Mouse (Mus musculus) heart, embryonic 14.5 days (tissue): ENCODE data around the gene Commd3. TPM values are rescaled to one million over a fixed set of nuclear protein-coding genes. Genes with fewer than 3 reads are reported as not detected.

Experiments
- ATAC-seq: fragments of 200-750 bp; cut with Nextera tagmentation; 2 replicates; pipeline ENCODE4 v1.8.0; 2017; ENCODE audit warnings: low read depth, moderate TSS enrichment; ENCODE audit not compliant: insufficient number of reproducible peaks, insufficient read depth, low FRiP score
- H3K27ac ChIP-seq, 2 experiments: fragments of 200-500 bp in 1 of 2; fragments of 300-500 bp in 1 of 2; sonication (generic) in 1 of 2; replicated peaks in 1 of 2; 2 replicates each; pipeline ENCODE4 v1.5.1; 2012 to 2014; ENCODE audit warnings: low read depth in 2 of 2, low read length in 2 of 2, control low read depth in 1 of 2, mild to moderate bottlenecking in 1 of 2, mixed read lengths in 1 of 2; ENCODE audit not compliant: control insufficient read depth in 1 of 2, insufficient read depth in 1 of 2
- H3K27me3 ChIP-seq: fragments of 300-500 bp; sonication (generic); 2 replicates; pipeline ENCODE4 v1.6.1; 2014; ENCODE audit warnings: mild to moderate bottlenecking, low read length, control low read depth; ENCODE audit not compliant: control insufficient read depth, insufficient read depth
- H3K36me3 ChIP-seq: fragments of 300-500 bp; sonication (generic); 2 replicates; pipeline ENCODE4 v1.6.1; 2014; ENCODE audit warnings: mild to moderate bottlenecking, control low read depth, low read length, mixed read lengths; ENCODE audit not compliant: control insufficient read depth, insufficient read depth
- H3K4me1 ChIP-seq, 2 experiments: fragments of 200-500 bp in 1 of 2; fragments of 300-500 bp in 1 of 2; sonication (generic) in 1 of 2; 2 replicates each; pipeline ENCODE4 v1.6.1; 2012 to 2014; ENCODE audit warnings: low read length in 2 of 2, control low read depth in 1 of 2, mixed read lengths in 1 of 2; ENCODE audit not compliant: control insufficient read depth in 2 of 2, insufficient read depth in 2 of 2
- H3K4me2 ChIP-seq: fragments of 300-500 bp; sonication (generic); 2 replicates; pipeline ENCODE4 v1.6.1; 2014; ENCODE audit warnings: mild to moderate bottlenecking, low read length
- H3K4me3 ChIP-seq, 2 experiments: fragments of 200-500 bp in 1 of 2; fragments of 300-500 bp in 1 of 2; sonication (generic) in 1 of 2; 2 replicates each; pipeline ENCODE4 v1.5.1; 2012 to 2014; ENCODE audit warnings: low read length in 2 of 2, mild to moderate bottlenecking in 2 of 2, control low read depth in 1 of 2, low read depth in 1 of 2, moderate library complexity in 1 of 2; ENCODE audit not compliant: control insufficient read depth in 1 of 2, insufficient read depth in 1 of 2
- H3K9ac ChIP-seq: fragments of 300-500 bp; sonication (generic); 2 replicates; pipeline ENCODE4 v1.6.1; 2014; ENCODE audit warnings: mild to moderate bottlenecking, low read length
- H3K9me3 ChIP-seq: fragments of 300-500 bp; sonication (generic); 2 replicates; pipeline ENCODE4 v1.6.1; 2016; ENCODE audit warnings: low read length, control low read depth; ENCODE audit not compliant: control insufficient read depth
- WGBS: fragments of 180-500 bp; shearing (Covaris S2); extraction: QIAGEN DNeasy Blood & Tissue Kit; methylation state at CpG from one replicate; pipeline ENCODE4 v1.1.7; 2014; 5-methylcytosine and 5-hydroxymethylcytosine counted together
- polyA plus RNA-seq: library from polyadenylated mRNA; unstranded; fragments of >200 nt; fragmentation: Nextera tagmentation; extraction: Ambion mirVana; gene quantifications from 2 replicates; pipeline ENCODE4 v1.2.1, GENCODE M21; 2014

The Commd3 gene
- polyA plus RNA-seq, result 206 TPM in 2 replicates

DNA sequence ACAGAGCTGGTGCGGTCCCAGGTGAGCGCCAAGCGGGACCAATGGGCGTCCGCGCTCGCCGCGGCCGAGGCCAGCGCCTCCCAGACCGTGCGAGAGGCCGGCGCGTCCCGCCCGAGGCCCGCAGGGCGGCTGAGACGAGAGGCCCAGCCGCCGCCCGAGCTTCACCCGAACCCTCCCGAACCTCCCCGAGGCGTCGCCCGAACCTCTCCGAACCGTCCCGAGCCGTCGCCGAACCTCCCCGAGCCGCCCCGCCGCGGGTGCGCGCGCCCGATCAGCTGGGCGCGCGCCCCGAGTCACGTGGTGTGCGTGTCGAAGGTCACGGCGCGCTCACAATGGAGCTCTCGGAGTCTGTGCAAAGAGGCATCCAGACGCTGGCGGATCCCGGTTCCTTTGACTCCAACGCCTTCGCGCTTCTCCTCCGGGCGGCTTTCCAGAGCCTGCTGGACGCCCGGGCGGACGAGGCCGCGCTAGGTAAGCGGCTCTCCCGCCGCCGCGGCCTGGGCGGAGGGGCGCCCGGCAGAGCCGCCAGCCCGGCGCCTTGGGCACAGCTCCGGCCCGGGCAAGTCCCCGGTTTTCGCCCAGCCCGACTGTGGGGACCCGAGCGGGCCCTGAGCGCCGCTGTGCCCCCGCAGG is at the start of gene Commd3:
Commd3 (plus strand) TSS at position 252 of the 633 bp plus-strand sequence.
- Histone ChIP-seq H3K9ac (peak within 1 kb of the TSS; percentile 99), H3K4me1 (peaks cover 0 to 2% of the 10 kb centered on the region in 2 experiments; a peak in 2 of 4 replicates), H3K4me2 (peak within 1 kb of the TSS; percentile 82), H3K27ac (peak within 1 kb of the TSS; percentile 93 to 98), H3K4me3 (peak within 1 kb of the TSS; percentile 84 to 92), H3K27me3 (peaks cover 5% of the 10 kb centered on the region; the same call in 1 of the 2 replicates), H3K36me3 (0 out of 2 replicates have a peak, but pooled peaks cover 4% of the 10 kb centered on the region), H3K9me3 (no peaks in the 10 kb centered on the region)
- peak; percentile 85 for ATAC-seq
- under 1% methylated on average over 90 of the region's 91 CpGs for WGBS

GRCm38 (mm10) chr2:18623219-18623618 is 49.0 kb upstream of the Commd3 start:
- Histone ChIP-seq H3K36me3 (no peaks in the 10 kb centered on the region), H3K9ac (no peak overlapping the region), H3K27me3 (no peaks in the 10 kb centered on the region; the same call in 1 of the 2 replicates), H3K4me2 (no peak overlapping the region), H3K9me3 (no peaks in the 10 kb centered on the region), H3K4me3 (no peak overlapping the region), H3K4me1 (no peaks in the 10 kb centered on the region), H3K27ac (no peak overlapping the region)
- WGBS, result 74% methylated on average over 10 of the region's 10 CpGs
- no peak for ATAC-seq

- Histone ChIP-seq H3K27me3 (no peaks in the 10 kb centered on the region), H3K9me3 (no peaks in the 10 kb centered on the region), H3K4me3 (no peak overlapping the region), H3K4me2 (no peak overlapping the region), H3K4me1 (peaks cover 0 to 2% of the 10 kb centered on the region in 2 experiments; a peak in 2 of 4 replicates), H3K9ac (no peak overlapping the region), H3K27ac (no peak overlapping the region), H3K36me3 (no peaks in the 10 kb centered on the region)
- WGBS, result 62% methylated on average over 5 of the region's 5 CpGs
- ATAC-seq, result no peak
These were observed 41.6 kb upstream of the Commd3 start for GRCm38 (mm10) chr2:18630547-18630946.

DNA sequence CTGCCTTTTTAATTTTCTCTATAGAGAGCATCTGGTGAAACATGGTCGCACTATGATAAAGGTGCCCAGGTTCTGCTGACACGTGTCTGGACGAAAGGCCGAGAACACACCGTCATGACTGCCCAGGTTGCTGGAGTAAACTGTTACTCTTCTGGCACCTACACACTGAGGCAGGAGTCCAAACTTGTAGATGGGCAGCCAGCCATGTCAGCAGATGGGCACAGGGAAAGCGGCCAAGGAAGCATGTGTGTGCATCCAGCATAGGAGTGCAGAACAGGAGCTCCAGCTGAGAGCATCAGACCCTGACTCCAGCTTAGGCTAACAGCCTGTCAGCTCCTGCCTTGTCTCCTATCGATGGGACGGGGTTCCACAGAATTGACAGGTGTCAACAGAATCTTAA is 37.1 kb upstream of the Commd3 start:
- ATAC-seq, result no peak
- Histone ChIP-seq H3K27me3 (no peaks in the 10 kb centered on the region), H3K27ac (no peak overlapping the region), H3K4me1 (no peaks in the 10 kb centered on the region), H3K9ac (no peak overlapping the region), H3K4me2 (no peak overlapping the region), H3K9me3 (0 out of 2 replicates have a peak, but pooled peaks cover 3% of the 10 kb centered on the region), H3K4me3 (no peak overlapping the region), H3K36me3 (no peaks in the 10 kb centered on the region)
- WGBS, result 85% methylated on average over 8 of the region's 8 CpGs

GRCm38 (mm10) chr2:18648563-18648962 is 23.6 kb upstream of the Commd3 start:
- Histone ChIP-seq H3K27me3 (no peaks in the 10 kb centered on the region), H3K36me3 (no peaks in the 10 kb centered on the region), H3K4me1 (no peaks in the 10 kb centered on the region), H3K4me3 (no peak overlapping the region), H3K9ac (no peak overlapping the region), H3K9me3 (no peaks in the 10 kb centered on the region), H3K27ac (no peak overlapping the region), H3K4me2 (no peak overlapping the region)
- no peak for ATAC-seq
- WGBS, result 73% methylated on average over 3 of the region's 4 CpGs

DNA sequence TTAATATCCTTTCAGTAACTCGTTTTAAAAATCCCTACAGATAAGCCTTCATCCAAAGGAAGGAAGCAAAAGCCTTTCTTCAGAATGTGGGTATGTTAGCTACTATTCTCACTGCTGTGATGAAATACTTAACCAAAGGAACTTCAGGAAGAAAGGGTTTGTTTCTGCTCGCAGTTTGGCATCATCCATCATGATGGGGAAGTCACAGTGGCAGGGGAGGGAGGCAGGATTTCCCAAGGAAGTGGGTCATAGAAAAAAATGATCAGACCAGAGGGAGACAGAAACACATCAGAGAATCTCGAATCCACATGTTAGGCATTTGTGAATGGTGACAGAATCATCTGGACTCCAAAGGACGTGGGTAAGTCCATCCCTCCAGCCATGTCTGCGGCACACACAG is 17.4 kb upstream of the Commd3 start:
- no peaks in the 10 kb centered on the region for H3K36me3 ChIP-seq
- H3K4me3 ChIP-seq, result no peak overlapping the region
- no peak overlapping the region for H3K27ac ChIP-seq
- H3K9me3 ChIP-seq, result no peaks in the 10 kb centered on the region
- no peak overlapping the region for H3K4me2 ChIP-seq
- 60% methylated on average over 5 of the region's 5 CpGs for WGBS
- H3K4me1 ChIP-seq, result no peaks in the 10 kb centered on the region
- no peak overlapping the region for H3K9ac ChIP-seq
- H3K27me3 ChIP-seq, result no peaks in the 10 kb centered on the region
- ATAC-seq, result no peak

GRCm38 (mm10) chr2:18664003-18664402 is 8.2 kb upstream of the Commd3 start:
- no peak for ATAC-seq
- Histone ChIP-seq H3K4me1 (no peaks in the 10 kb centered on the region), H3K9ac (no peak overlapping the region), H3K9me3 (no peaks in the 10 kb centered on the region), H3K27me3 (peaks cover 6% of the 10 kb centered on the region; the same call in 1 of the 2 replicates), H3K36me3 (no peaks in the 10 kb centered on the region), H3K4me3 (no peak overlapping the region), H3K27ac (no peak overlapping the region), H3K4me2 (no peak overlapping the region)
- 85% methylated on average over 3 of the region's 3 CpGs for WGBS
